Mouse (Mus musculus): ENCODE data around the gene Cdc42ep2. TPM values are rescaled to one million over a fixed set of nuclear protein-coding genes. Genes with fewer than 3 reads are reported as not detected.

Cdc42ep2 gene
- polyA plus RNA-seq, 1 experiment from 2014 or later: 12.6 TPM

DNA sequence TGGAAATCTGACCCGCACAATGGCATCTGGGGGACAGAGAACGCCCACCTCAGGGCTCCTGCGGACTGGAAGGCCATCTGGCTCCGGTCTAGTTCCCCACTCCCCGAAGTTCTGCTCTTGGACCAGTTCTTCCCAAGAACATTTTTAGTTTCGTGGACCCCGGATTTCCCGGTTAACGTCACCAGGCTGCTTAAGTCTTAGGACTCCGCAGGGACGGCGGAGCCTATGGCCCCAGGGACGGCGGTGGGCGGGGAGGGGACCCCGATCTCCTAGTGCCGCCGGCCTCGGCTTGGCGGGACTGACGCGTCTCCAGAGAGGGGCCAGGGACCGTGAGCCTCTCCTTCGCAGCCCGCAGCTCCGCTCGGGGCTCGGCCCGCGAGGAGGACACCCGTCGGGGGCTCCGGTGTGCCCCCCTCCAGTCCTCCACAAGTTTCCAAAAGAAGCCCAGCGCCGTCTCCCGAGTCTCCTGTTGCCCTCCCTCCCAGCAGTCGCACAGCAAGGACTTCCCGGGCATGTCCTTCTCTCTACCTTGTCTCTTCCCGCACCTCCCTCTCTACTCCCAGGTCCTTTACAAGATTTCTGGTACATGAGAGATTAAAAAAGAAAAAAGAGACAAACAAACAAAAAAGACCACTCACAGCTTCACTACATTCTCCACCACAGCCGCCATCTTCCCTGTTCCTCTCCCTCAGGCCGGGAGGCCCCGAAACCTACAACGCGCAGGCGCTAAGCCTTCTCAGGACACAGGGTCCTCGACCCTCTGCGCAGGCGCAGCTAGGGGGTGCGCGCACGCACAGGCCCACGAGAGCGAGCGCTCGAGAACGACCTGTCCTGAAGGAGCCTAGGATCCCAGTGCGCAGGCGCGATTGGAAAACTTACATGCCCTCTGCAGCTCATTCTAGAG lies 12.3 kb downstream of the Cdc42ep2 start:
- Histone ChIP-seq H3K9me3 (replicated peaks; ENCODE audit: control insufficient read depth, low read length) (no peaks in the 10 kb centered on the region), H3K4me3 (ENCODE audit: low read length) (peak overlapping the region; percentile 76), H3K27ac (ENCODE audit: low read length) (peak overlapping the region; percentile 89), H3K4me2 (ENCODE audit: low read depth, low read length) (peak overlapping the region; percentile 91), H3K9ac (ENCODE audit: low read length) (peak overlapping the region; percentile 89), H3K36me3 (ENCODE audit: control insufficient read depth, insufficient read depth) (peaks cover 6% of the 10 kb centered on the region; the same call in 1 of the 2 replicates), H3K27me3 (ENCODE audit: control insufficient read depth, insufficient read depth, low read length) (no peaks in the 10 kb centered on the region), H3K4me1 (ENCODE audit: control insufficient read depth, insufficient read depth, low read length) (peaks cover 27% of the 10 kb centered on the region)
- WGBS: under 1% methylated on average over 59 of the region's 59 CpGs
- peak; percentile 97 for ATAC-seq (replicated peaks; ENCODE audit: extremely low read depth, insufficient read depth, low FRiP score)

DNA sequence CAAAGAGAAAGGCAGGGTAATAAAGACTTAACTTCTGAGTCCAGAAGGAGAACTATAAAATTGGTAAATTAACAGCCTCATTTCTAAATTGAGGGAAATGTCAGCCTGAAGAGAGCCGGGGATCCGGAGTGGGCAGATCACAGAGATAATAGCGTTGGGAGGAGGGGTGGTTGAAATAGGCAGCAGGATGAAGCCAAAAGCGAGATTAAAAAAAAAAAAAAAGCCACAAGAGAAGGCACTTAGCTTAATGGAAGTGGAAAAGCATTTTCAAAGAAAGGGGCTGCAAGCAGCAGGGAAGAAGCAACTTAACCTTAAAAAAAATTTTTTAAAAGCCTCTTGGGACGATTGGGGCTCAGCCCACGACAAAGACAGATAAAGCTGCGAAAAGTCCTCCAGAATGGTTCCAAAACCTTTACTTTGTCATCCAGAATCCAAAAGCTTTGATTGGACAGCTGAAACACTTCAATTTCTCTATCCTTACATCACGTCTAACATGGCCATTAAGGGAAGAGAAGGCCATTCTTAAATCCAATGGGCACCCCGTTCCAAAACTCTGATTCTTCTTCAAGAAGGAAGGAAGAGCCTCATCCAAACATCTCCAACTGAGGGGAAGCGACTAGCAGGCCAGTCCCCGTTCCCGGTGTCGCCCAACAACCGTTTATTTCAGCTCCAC lies 13.1 kb downstream of the Cdc42ep2 start:
- Histone ChIP-seq H3K27me3 (ENCODE audit: control insufficient read depth, insufficient read depth, low read length) (no peaks in the 10 kb centered on the region), H3K9ac (ENCODE audit: low read length) (peak overlapping the region; percentile 89), H3K9me3 (replicated peaks; ENCODE audit: control insufficient read depth, low read length) (no peaks in the 10 kb centered on the region), H3K4me1 (ENCODE audit: control insufficient read depth, insufficient read depth, low read length) (peaks cover 27% of the 10 kb centered on the region), H3K27ac (ENCODE audit: low read length) (peak overlapping the region; percentile 89), H3K4me3 (ENCODE audit: low read length) (peak overlapping the region; percentile 76), H3K4me2 (ENCODE audit: low read depth, low read length) (peak overlapping the region; percentile 91), H3K36me3 (ENCODE audit: control insufficient read depth, insufficient read depth) (peaks cover 5% of the 10 kb centered on the region)
- ATAC-seq (replicated peaks; ENCODE audit: extremely low read depth, insufficient read depth, low FRiP score): no peak
- WGBS: 4% methylated on average over 14 of the region's 14 CpGs

DNA sequence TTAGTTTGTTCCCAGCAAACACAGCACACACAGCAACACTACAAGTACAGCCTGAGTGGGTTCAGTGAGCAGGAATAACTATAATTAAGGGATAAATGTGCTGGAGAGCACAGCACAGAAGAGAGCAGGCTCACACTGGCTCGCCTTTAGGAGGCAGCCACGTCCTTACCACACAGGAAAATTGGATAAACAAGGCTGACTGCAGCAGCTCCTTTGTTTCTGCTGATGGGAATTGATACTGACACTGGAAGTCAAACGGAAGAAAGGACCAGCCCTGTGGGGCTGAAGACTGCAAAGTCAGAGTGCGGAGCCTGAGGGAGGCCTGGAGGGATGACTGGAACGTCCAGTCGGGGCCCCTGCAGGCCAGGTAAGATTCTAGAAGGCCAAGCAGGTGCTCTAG lies 14.4 kb downstream of the Cdc42ep2 start:
- Histone ChIP-seq H3K27ac (ENCODE audit: low read length) (peak overlapping the region; percentile 56; the same call in 1 of the 2 replicates), H3K4me2 (ENCODE audit: low read depth, low read length) (peak overlapping the region; percentile 91), H3K4me3 (ENCODE audit: low read length) (peak overlapping the region; percentile 3; the same call in 1 of the 2 replicates), H3K27me3 (ENCODE audit: control insufficient read depth, insufficient read depth, low read length) (no peaks in the 10 kb centered on the region), H3K36me3 (ENCODE audit: control insufficient read depth, insufficient read depth) (peaks cover 18% of the 10 kb centered on the region), H3K9me3 (replicated peaks; ENCODE audit: control insufficient read depth, low read length) (no peaks in the 10 kb centered on the region), H3K4me1 (ENCODE audit: control insufficient read depth, insufficient read depth, low read length) (peaks cover 27% of the 10 kb centered on the region), H3K9ac (ENCODE audit: low read length) (peak overlapping the region; percentile 37)
- no peak for ATAC-seq (replicated peaks; ENCODE audit: extremely low read depth, insufficient read depth, low FRiP score)
- 54% methylated on average over 6 of the region's 6 CpGs for WGBS

DNA sequence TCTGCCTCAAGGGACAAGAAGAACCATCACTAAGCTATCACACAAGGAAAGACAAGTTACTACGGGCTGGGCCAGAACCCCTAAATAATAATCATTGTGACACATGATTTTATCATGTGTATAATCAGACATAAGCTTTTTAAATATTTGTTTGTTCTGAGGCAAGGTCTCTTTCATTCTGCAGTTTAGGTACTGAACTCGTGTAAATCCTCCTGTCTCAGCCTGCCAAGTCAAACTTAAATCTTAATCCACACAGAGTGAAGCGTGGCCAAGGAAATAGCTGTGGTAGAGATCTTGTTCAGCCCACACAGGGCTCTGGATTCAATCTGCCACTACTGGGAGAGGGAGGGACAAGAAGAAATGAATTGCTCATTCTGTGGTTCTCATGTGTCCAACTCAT lies 17.3 kb downstream of the Cdc42ep2 start:
- Histone ChIP-seq H3K4me1 (ENCODE audit: control insufficient read depth, insufficient read depth, low read length) (peaks cover 22% of the 10 kb centered on the region), H3K36me3 (ENCODE audit: control insufficient read depth, insufficient read depth) (peaks cover 47% of the 10 kb centered on the region), H3K4me3 (ENCODE audit: low read length) (no peak overlapping the region), H3K27me3 (ENCODE audit: control insufficient read depth, insufficient read depth, low read length) (no peaks in the 10 kb centered on the region), H3K4me2 (ENCODE audit: low read depth, low read length) (no peak overlapping the region), H3K9me3 (replicated peaks; ENCODE audit: control insufficient read depth, low read length) (no peaks in the 10 kb centered on the region), H3K9ac (ENCODE audit: low read length) (no peak overlapping the region), H3K27ac (ENCODE audit: low read length) (no peak overlapping the region)
- WGBS: 79% methylated on average over 3 of the region's 3 CpGs
- no peak for ATAC-seq (replicated peaks; ENCODE audit: extremely low read depth, insufficient read depth, low FRiP score)

DNA sequence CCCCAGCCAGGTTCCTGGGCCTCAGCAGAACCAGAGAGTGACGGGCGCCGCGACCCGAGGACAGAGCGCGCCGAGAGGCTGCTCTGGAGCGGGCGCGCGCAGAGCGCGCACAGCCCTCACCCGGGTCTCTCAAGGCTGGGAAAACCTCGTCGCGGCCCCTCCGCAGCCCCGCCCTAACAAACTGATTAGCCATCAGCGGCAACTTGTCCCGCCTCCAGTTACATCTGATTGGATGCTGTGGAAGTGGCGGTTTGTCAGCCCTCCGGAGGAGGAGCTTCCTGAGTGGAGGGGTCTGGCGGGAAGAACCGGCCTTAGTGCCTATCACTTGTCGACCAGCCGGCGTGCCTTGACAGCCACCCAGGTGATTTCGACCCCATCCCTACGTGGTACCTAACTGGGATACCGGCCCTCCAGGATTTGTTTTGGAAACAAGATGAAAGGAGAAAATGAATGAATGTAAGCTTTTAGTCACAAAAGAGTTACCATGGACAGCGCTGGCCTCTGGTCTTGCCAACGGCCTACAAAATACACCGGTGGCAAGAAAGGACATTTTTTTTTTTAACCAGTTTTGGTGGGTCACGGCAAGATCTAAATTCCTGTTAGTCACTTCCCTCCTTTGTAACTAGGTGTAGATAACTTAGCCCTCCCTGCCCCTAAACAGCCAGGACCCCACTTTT lies 30.5 kb downstream of the Cdc42ep2 start, which contains the start of gene Tigd3:
TSS of gene Tigd3 (minus strand) at position 148 of the 677 bp plus-strand sequence.
- peak within 1 kb of the TSS; percentile 89 for H3K9ac ChIP-seq (ENCODE audit: low read length)
- peak within 1 kb of the TSS; percentile 71 for H3K4me3 ChIP-seq (ENCODE audit: low read length)
- H3K4me2 ChIP-seq (ENCODE audit: low read depth, low read length): peak within 1 kb of the TSS; percentile 99
- peaks cover 19% of the 10 kb centered on the region for H3K36me3 ChIP-seq (ENCODE audit: control insufficient read depth, insufficient read depth)
- H3K9me3 ChIP-seq (replicated peaks; ENCODE audit: control insufficient read depth, low read length): no peaks in the 10 kb centered on the region
- WGBS: 2% methylated on average over 36 of the region's 36 CpGs
- H3K27ac ChIP-seq (ENCODE audit: low read length): peak within 1 kb of the TSS; percentile 62
- H3K27me3 ChIP-seq (ENCODE audit: control insufficient read depth, insufficient read depth, low read length): no peaks in the 10 kb centered on the region
- ATAC-seq (replicated peaks; ENCODE audit: extremely low read depth, insufficient read depth, low FRiP score): peak; percentile 98
- H3K4me1 ChIP-seq (ENCODE audit: control insufficient read depth, insufficient read depth, low read length): peaks cover 7% of the 10 kb centered on the region

DNA sequence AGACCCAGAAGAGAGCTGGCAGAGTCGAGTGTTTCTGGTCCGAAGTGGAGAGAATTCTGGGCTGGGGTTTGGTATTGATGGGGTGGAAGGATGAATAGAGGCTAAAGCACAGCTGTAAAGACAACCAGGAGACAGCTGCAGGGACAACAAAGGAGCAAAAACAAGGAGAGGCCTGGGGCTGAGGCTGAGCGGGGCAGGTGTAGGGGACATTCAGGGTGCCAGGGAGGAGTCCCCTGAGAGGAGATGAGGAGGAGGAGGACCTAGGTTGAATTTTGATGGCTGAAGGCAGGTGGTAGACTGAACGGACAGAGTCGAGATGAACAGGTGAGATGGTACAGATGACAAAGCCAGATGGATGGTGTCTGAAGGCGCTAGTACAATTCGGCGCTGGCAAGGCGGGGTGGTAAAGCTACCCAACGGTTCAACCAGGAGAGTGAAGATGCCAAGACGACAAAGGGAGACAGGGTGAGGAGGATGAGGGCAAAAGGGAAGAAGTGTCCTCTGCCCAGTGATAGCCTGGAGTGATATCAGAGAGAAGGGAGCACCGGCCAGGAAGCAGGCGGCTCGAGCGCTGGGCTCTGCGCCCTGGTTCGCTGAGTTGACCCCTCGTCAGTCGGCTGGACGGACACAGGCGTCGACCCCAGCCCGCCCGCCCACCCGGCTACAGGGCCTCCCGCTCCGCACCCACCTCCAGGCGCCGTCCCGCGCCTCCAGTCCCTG lies 31.2 kb downstream of the Cdc42ep2 start:
- WGBS: 8% methylated on average over 31 of the region's 31 CpGs
- H3K27me3 ChIP-seq (ENCODE audit: control insufficient read depth, insufficient read depth, low read length): no peaks in the 10 kb centered on the region
- ATAC-seq (replicated peaks; ENCODE audit: extremely low read depth, insufficient read depth, low FRiP score): peak; percentile 7; the same call in 1 of the 2 replicates
- peaks cover 14% of the 10 kb centered on the region for H3K36me3 ChIP-seq (ENCODE audit: control insufficient read depth, insufficient read depth)
- peak overlapping the region; percentile 62 for H3K27ac ChIP-seq (ENCODE audit: low read length)
- H3K4me3 ChIP-seq (ENCODE audit: low read length): peak overlapping the region; percentile 71
- peak overlapping the region; percentile 99 for H3K4me2 ChIP-seq (ENCODE audit: low read depth, low read length)
- H3K9me3 ChIP-seq (replicated peaks; ENCODE audit: control insufficient read depth, low read length): no peaks in the 10 kb centered on the region
- H3K4me1 ChIP-seq (ENCODE audit: control insufficient read depth, insufficient read depth, low read length): peaks cover 7% of the 10 kb centered on the region
- peak overlapping the region; percentile 89 for H3K9ac ChIP-seq (ENCODE audit: low read length)

DNA sequence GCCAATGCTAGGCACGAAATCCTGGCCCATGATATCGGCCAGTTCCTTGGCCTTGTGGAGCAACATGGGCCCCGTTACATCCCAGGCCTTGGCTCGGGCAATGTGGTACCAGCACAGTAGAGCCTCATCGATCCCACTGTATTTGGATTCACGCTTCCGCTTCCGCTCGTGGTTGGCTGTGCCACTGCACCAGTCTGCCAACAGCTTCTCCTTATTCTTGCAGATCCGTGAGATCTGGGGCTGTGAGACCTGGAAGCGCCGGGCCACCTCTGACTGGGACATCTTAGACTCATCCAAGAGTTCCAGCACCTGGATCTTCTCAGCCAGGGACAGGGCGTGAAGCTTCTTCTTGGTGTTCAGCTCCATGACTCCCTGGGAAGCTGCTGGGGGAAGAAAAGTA lies 31.9 kb downstream of the Cdc42ep2 start:
- Histone ChIP-seq H3K27me3 (ENCODE audit: control insufficient read depth, insufficient read depth, low read length) (no peaks in the 10 kb centered on the region), H3K9ac (ENCODE audit: low read length) (no peak overlapping the region), H3K4me3 (ENCODE audit: low read length) (no peak overlapping the region), H3K9me3 (replicated peaks; ENCODE audit: control insufficient read depth, low read length) (no peaks in the 10 kb centered on the region), H3K4me2 (ENCODE audit: low read depth, low read length) (no peak overlapping the region), H3K27ac (ENCODE audit: low read length) (no peak overlapping the region), H3K36me3 (ENCODE audit: control insufficient read depth, insufficient read depth) (peaks cover 10% of the 10 kb centered on the region; the same call in 1 of the 2 replicates), H3K4me1 (ENCODE audit: control insufficient read depth, insufficient read depth, low read length) (peaks cover 7% of the 10 kb centered on the region)
- ATAC-seq (replicated peaks; ENCODE audit: extremely low read depth, insufficient read depth, low FRiP score): no peak
- WGBS: 91% methylated on average over 13 of the region's 13 CpGs

DNA sequence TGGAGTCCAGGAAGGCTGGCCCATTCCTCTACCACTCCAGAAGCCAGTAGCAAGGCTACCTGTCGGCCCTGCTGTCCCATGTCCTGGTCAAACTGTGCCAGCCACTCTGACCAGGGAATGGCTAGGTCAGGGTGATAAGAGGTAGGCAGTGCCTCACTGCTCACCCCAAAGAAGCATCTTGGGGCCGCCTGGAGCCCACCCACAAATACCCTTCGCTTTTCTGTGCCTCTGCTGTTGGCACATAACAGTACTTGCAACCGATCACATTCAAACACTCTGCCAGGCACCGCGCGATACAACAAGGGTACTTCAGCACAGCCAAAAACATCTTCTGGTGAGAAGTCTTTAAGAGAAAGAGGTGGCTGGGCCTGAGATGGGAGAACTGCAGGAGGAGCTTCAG lies 32.4 kb downstream of the Cdc42ep2 start:
- 93% methylated on average over 7 of the region's 7 CpGs for WGBS
- Histone ChIP-seq H3K27me3 (ENCODE audit: control insufficient read depth, insufficient read depth, low read length) (no peaks in the 10 kb centered on the region), H3K4me3 (ENCODE audit: low read length) (no peak overlapping the region), H3K4me2 (ENCODE audit: low read depth, low read length) (no peak overlapping the region), H3K9me3 (replicated peaks; ENCODE audit: control insufficient read depth, low read length) (no peaks in the 10 kb centered on the region), H3K36me3 (ENCODE audit: control insufficient read depth, insufficient read depth) (peaks cover 8% of the 10 kb centered on the region; the same call in 1 of the 2 replicates), H3K9ac (ENCODE audit: low read length) (no peak overlapping the region), H3K27ac (ENCODE audit: low read length) (no peak overlapping the region), H3K4me1 (ENCODE audit: control insufficient read depth, insufficient read depth, low read length) (peaks cover 7% of the 10 kb centered on the region)
- no peak for ATAC-seq (replicated peaks; ENCODE audit: extremely low read depth, insufficient read depth, low FRiP score)
